Mouse (Mus musculus) brown adipose tissue, adult 24 weeks (tissue): Measurements from ENCODE around the gene Zglp1. TPM values are rescaled to one million over a fixed set of nuclear protein-coding genes. Genes with fewer than 3 reads are reported as not detected.

Experiments used
- H3K27ac ChIP-seq: fragments of 200-500 bp; replicated peaks from 2 replicates; pipeline ENCODE4 v1.5.1; 2012; ENCODE audit warnings: low read depth, mild to moderate bottlenecking, low read length
- H3K4me1 ChIP-seq: fragments of 200-500 bp; 2 replicates; pipeline ENCODE4 v1.6.1; 2012; ENCODE audit warnings: low read length, mixed read lengths; ENCODE audit not compliant: control insufficient read depth, insufficient read depth, insufficient read length
- H3K4me3 ChIP-seq: fragments of 200-500 bp; 2 replicates; pipeline ENCODE4 v1.5.1; 2012; ENCODE audit warnings: low read depth, mild to moderate bottlenecking, low read length, moderate library complexity; ENCODE audit not compliant: insufficient read depth
- polyA plus RNA-seq: library from polyadenylated mRNA; stranded (reverse); fragments of >200 nt; gene quantifications from 2 replicates; pipeline ENCODE4 v1.2.4, GENCODE M21; 2012; ENCODE audit not compliant: missing spikeins, insufficient read depth, insufficient read length

Zglp1 gene
- polyA plus RNA-seq, 1 experiment, result not detected

GRCm38 (mm10) chr9:21022726-21023125 is 44.2 kb downstream of the Zglp1 start:
- no peaks in the 10 kb centered on the region for H3K4me1 ChIP-seq
- H3K27ac ChIP-seq, result no peak overlapping the region
- H3K4me3 ChIP-seq, result no peak overlapping the region

GRCm38 (mm10) chr9:21022288-21022687 is 44.6 kb downstream of the Zglp1 start:
- no peak overlapping the region for H3K27ac ChIP-seq
- peaks cover 2% of the 10 kb centered on the region; the same call in 1 of the 2 replicates for H3K4me1 ChIP-seq
- no peak overlapping the region for H3K4me3 ChIP-seq

- Histone ChIP-seq H3K4me3 (no peak overlapping the region), H3K4me1 (peaks cover 8% of the 10 kb centered on the region; the same call in 1 of the 2 replicates), H3K27ac (no peak overlapping the region)
Observed at GRCm38 (mm10) chr9:21021363-21021762, 45.5 kb downstream of the Zglp1 start.

- Histone ChIP-seq H3K27ac (no peak overlapping the region), H3K4me3 (no peak overlapping the region), H3K4me1 (peaks cover 8% of the 10 kb centered on the region; the same call in 1 of the 2 replicates)
Observed at GRCm38 (mm10) chr9:21018600-21018999, 48.3 kb downstream of the Zglp1 start.

- Histone ChIP-seq H3K4me3 (peak overlapping the region; percentile 39), H3K27ac (no peak overlapping the region), H3K4me1 (peaks cover 10% of the 10 kb centered on the region; the same call in 1 of the 2 replicates)
Observed at GRCm38 (mm10) chr9:21017177-21017575, 49.7 kb downstream of the Zglp1 start.

- no peak overlapping the region; the same call in 1 of the 2 replicates for H3K27ac ChIP-seq
- H3K4me1 ChIP-seq, result peaks cover 11% of the 10 kb centered on the region; the same call in 1 of the 2 replicates
- peak overlapping the region; percentile 68 for H3K4me3 ChIP-seq
Observed at GRCm38 (mm10) chr9:21016331-21017176, 50.3 kb downstream of the Zglp1 start.

- Histone ChIP-seq H3K27ac (peak within 1 kb of the TSS; percentile 68), H3K4me3 (peak within 1 kb of the TSS; percentile 68), H3K4me1 (peaks cover 12% of the 10 kb centered on the region; the same call in 1 of the 2 replicates)
Observed at GRCm38 (mm10) chr9:21015571-21016130, 51.2 kb downstream of the Zglp1 start, which contains the start of gene Icam1. Gene Icam1 (plus strand): TSS chr9:21015985.

GRCm38 (mm10) chr9:21014691-21015570 is 52.0 kb downstream of the Zglp1 start:
- H3K27ac ChIP-seq, result peak overlapping the region; percentile 68
- peaks cover 12% of the 10 kb centered on the region; the same call in 1 of the 2 replicates for H3K4me1 ChIP-seq
- H3K4me3 ChIP-seq, result peak overlapping the region; percentile 68

Other genes starting within 250 kb of the Zglp1 start
- gene Rdh8, start 248.6 kb downstream of the Zglp1 start, polyA plus RNA-seq, result not detected in 2 replicates
- 2.1 and 5.8 TPM in 2 replicates for gene A230050P20Rik, start 198.5 kb downstream of the Zglp1 start, polyA plus RNA-seq
- 3.1 and 5.0 TPM in 2 replicates for gene Angptl6, start 187.4 kb downstream of the Zglp1 start, polyA plus RNA-seq
- 6.6 and 7.9 TPM in 2 replicates for gene Ppan, start 178.9 kb downstream of the Zglp1 start, polyA plus RNA-seq
- 61.4 and 66.1 TPM in 2 replicates for gene Eif3g, start 168.5 kb downstream of the Zglp1 start, polyA plus RNA-seq
- gene Dnmt1, start 107.2 kb downstream of the Zglp1 start, polyA plus RNA-seq, result 3.5 and 7.7 TPM in 2 replicates
- gene S1pr2, start 90.3 kb downstream of the Zglp1 start, polyA plus RNA-seq, result 1.3 and 2.6 TPM in 2 replicates
- 140 and 185 TPM in 2 replicates for gene Mrpl4, start 64.4 kb downstream of the Zglp1 start, polyA plus RNA-seq
- 2.3 and 3.1 TPM in 2 replicates for gene Icam1, start 51.1 kb downstream of the Zglp1 start, polyA plus RNA-seq
- gene Icam4, start 37.7 kb downstream of the Zglp1 start, polyA plus RNA-seq, result not detected in 2 replicates
- not detected in 2 replicates for gene Icam5, start 35.0 kb downstream of the Zglp1 start, polyA plus RNA-seq
- gene Gm49373, start 6.0 kb upstream of the Zglp1 start, polyA plus RNA-seq, result 0.79 TPM in 1 of 2 replicates, not detected in the other
- 52.7 and 55.1 TPM in 2 replicates for gene Fdx1l, start 6.5 kb upstream of the Zglp1 start, polyA plus RNA-seq
- gene Gm38431, start 24.9 kb upstream of the Zglp1 start, polyA plus RNA-seq, result not detected in 2 replicates
- 15.5 and 16.4 TPM in 2 replicates for gene Raver1, start 24.9 kb upstream of the Zglp1 start, polyA plus RNA-seq
- 3.8 and 4.1 TPM in 2 replicates for gene Tyk2, start 64.2 kb upstream of the Zglp1 start, polyA plus RNA-seq
- gene Cdc37, start 82.9 kb upstream of the Zglp1 start, polyA plus RNA-seq, result 70.4 and 78.0 TPM in 2 replicates
- gene Pde4a, start 98.6 kb upstream of the Zglp1 start, polyA plus RNA-seq, result 16.2 and 29.4 TPM in 2 replicates
- 24.6 and 25.5 TPM in 2 replicates for gene Keap1, start 172.3 kb upstream of the Zglp1 start, polyA plus RNA-seq
- 2.1 and 3.6 TPM in 2 replicates for gene S1pr5, start 181.3 kb upstream of the Zglp1 start, polyA plus RNA-seq
- 23.5 and 23.7 TPM in 2 replicates for gene Atg4d, start 198.2 kb upstream of the Zglp1 start, polyA plus RNA-seq
- 10.9 and 16.2 TPM in 2 replicates for gene Kri1, start 220.9 kb upstream of the Zglp1 start, polyA plus RNA-seq
- gene Cdkn2d, start 224.3 kb upstream of the Zglp1 start, polyA plus RNA-seq, result 11.1 and 13.5 TPM in 2 replicates
- gene Ap1m2, start 245.2 kb upstream of the Zglp1 start, polyA plus RNA-seq, result not detected in 2 replicates